Comparison of ENCODE assay signal across 9 mouse cellular contexts in the genomic region with DNA sequence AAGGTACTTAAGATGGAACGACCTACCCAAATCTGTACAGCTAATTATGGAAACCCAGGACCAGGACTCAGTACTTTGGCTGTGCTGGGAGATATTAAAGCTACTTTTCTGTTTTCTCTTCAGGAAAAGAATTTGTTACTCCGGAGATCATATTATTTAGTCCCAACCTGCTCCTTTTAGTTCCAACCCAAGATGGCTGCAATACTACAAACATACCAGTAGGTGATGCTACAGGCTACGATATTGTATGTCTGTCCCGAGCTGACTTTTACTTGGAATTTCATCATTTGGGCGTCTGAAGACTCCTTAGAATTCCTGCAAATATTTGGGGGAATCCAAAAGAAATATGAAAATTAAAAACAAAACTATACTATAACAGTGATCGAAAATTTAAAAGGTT. TPM values are rescaled to one million over a fixed set of nuclear protein-coding genes. Genes with fewer than 3 reads are reported as not detected.
A peak's percentile ranks its signal among the peaks of the same experiment; 100 is the strongest.
DNase-seq lines count a peak whose midpoint lies in the region; ATAC-seq and TF ChIP-seq lines count a peak whose summit lies in the region.
"Had no signal": no experiment of that assay in that cellular context is flagged by ENCODE, and none has a peak within 500 bp of the region (broad histone marks: within the 10 kb centered on the region; RNA-seq: fewer than 3 reads in every experiment).

No protein-coding gene starts in this region.

- no peaks in the 10 kb centered on the region for H3K79me2 ChIP-seq in MEL (ENCODE audit: control insufficient read depth, insufficient read depth, low read length, poor library complexity)

- DNase-seq in cerebellum, adult 18-20 months: peak; percentile 16 to 19
- peak; percentile 46 to 53 for DNase-seq in layer of hippocampus, adult 2 months (ENCODE audit: low spot score in 2 of 2)
- no peak for DNase-seq in layer of hippocampus, postnatal 36 days
- peak; percentile 77 for DNase-seq in MEL (ENCODE audit: low read depth, low spot score)
- DNase-seq in telencephalon, adult 2 months (ENCODE audit: low read depth, low spot score): peak; percentile 16
- no peak for DNase-seq in kidney, adult 11 months

- no peak overlapping the region for H3K27ac ChIP-seq in layer of hippocampus, adult 2 months
- H3K27ac ChIP-seq in MEL (ENCODE audit: control insufficient read depth, low read depth, low read length): no peak overlapping the region
- H3K27ac ChIP-seq: neural tube, embryonic 13.5 days had no signal

- ATAC-seq in cerebellum, adult (ENCODE audit: insufficient number of reproducible peaks, low FRiP score, low TSS enrichment): no peak
- ATAC-seq in granulocyte monocyte progenitor cell, adult 5-6 weeks (replicated peaks; ENCODE audit: poor library complexity, severe bottlenecking): peak; percentile 63; the same call in 1 of the 2 replicates

- TF ChIP-seq CTCF in layer of hippocampus, adult 2 months (conservative IDR thresholded peaks at IDR 0.05): peak; percentile 99
- peak; percentile 43 to 98 (median 92) for TF ChIP-seq CTCF in MEL (IDR thresholded peaks at IDR 0.05 in 2 of 3, conservative IDR thresholded peaks at IDR 0.05 in 1 of 3; ENCODE audit: control insufficient read depth in 1 of 3, insufficient read depth in 1 of 3, low read depth in 2 of 3, low read length in 3 of 3, poor library complexity in 1 of 3, severe bottlenecking in 1 of 3)

- 0 out of 4 replicates have a peak, but pooled peaks of 1 of the 2 experiments have one; percentile 9 for TF ChIP-seq EP300 in MEL (IDR thresholded peaks at IDR 0.05; ENCODE audit: low read depth in 1 of 2, low read length in 2 of 2)

- no peaks in the 10 kb centered on the region for H3K9me3 ChIP-seq in MEL (replicated peaks; ENCODE audit: insufficient read depth, low read length)
- H3K9me3 ChIP-seq: neural tube, embryonic 13.5 days had no signal

- H3K4me3 ChIP-seq in layer of hippocampus, adult 2 months: no peak overlapping the region
- peak overlapping the region in 1 of 2 experiments; percentile 58; a peak in 2 of 4 replicates for H3K4me3 ChIP-seq in MEL (ENCODE audit: control insufficient read depth in 1 of 2, insufficient read depth in 1 of 2, low read depth in 2 of 2, low read length in 2 of 2)
- H3K4me3 ChIP-seq: neural tube, embryonic 13.5 days had no signal

- no peak overlapping the region; the same call in 1 of the 2 replicates for H3K9ac ChIP-seq in MEL (ENCODE audit: control insufficient read depth, low read depth, low read length, poor library complexity, severe bottlenecking)
- H3K9ac ChIP-seq: neural tube, embryonic 13.5 days had no signal

- peaks cover 0 to 3% of the 10 kb centered on the region in 2 experiments; a peak in 1 of 4 replicates for H3K36me3 ChIP-seq in MEL (ENCODE audit: control insufficient read depth in 1 of 2, insufficient read depth in 2 of 2, low read length in 2 of 2)
- H3K36me3 ChIP-seq: neural tube, embryonic 13.5 days had no signal

- H3K4me1 ChIP-seq in MEL (ENCODE audit: control insufficient read depth in 1 of 2, insufficient read depth in 2 of 2, low read length in 2 of 2): peaks cover under 1 to 7% of the 10 kb centered on the region in 2 experiments; a peak in 2 of 4 replicates

- TF ChIP-seq RAD21 in MEL (IDR thresholded peaks at IDR 0.05; ENCODE audit: low read depth, low read length): peak; percentile 97

- peaks cover 2 to 6% of the 10 kb centered on the region in 2 experiments; a peak in 2 of 4 replicates for H3K27me3 ChIP-seq in MEL (ENCODE audit: control insufficient read depth in 1 of 2, insufficient read depth in 2 of 2, low read length in 2 of 2)
- H3K27me3 ChIP-seq: neural tube, embryonic 13.5 days had no signal

- TF ChIP-seq POLR2A in MEL (IDR thresholded peaks at IDR 0.05; ENCODE audit: control insufficient read depth in 1 of 2, insufficient read depth in 1 of 2, low read depth in 1 of 2, low read length in 2 of 2, poor library complexity in 1 of 2): no peak

TF ChIP-seq in MEL, 35 proteins besides CTCF, POLR2A, EP300 and RAD21:
- TF ChIP-seq ETS1 (IDR thresholded peaks at IDR 0.05; ENCODE audit: low read depth, low read length) (no peak), SIN3A (IDR thresholded peaks at IDR 0.05; ENCODE audit: low read length) (peak; percentile 31; the same call in 1 of the 2 replicates), SMC3 (IDR thresholded peaks at IDR 0.05; ENCODE audit: low read depth, low read length) (peak; percentile 72), ZC3H11A (IDR thresholded peaks at IDR 0.05; ENCODE audit: low read depth, low read length) (peak; percentile 71)

RNA-seq across cellular contexts. Expression of a gene that starts 32.6 kb away (rescaled TPM):
- total RNA-seq in layer of hippocampus, adult 2 months (2021): 1 to 10 TPM; 8.3 to 9.2 TPM
- 1 to 10 TPM; 9.1 TPM for total RNA-seq in layer of hippocampus, postnatal 36 days (2021)
- 8.3 and 8.6 TPM in 2 replicates for total RNA-seq in MEL (2012; rRNA removed)
- polyA plus RNA-seq in MEL (2012; ENCODE audit: insufficient read depth in 1 of 2, insufficient read length in 2 of 2, low read depth in 1 of 2, low replicate concordance in 2 of 2, missing spikeins in 1 of 2): 10 to 100 TPM in 1 of 2 experiments, not detected in 1; 11.3 TPM
- total RNA-seq in granulocyte monocyte progenitor cell, adult 5-6 weeks (2014; fragmentation: Nextera tagmentation): 10.2 and 16.0 TPM in 2 replicates
- total RNA-seq in granulocyte monocyte progenitor cell, adult 5-6 weeks (2017): 13.8 and 16.2 TPM in 2 replicates

Comparison
In these comparisons a context has a peak if more than half of its experiments do, and no peak if none do; other contexts are left out.
1. DNase-seq: peak in cerebellum, adult 18-20 months (2 of 2), layer of hippocampus, adult 2 months (2 of 2), MEL (single experiment) and telencephalon, adult 2 months (single experiment); none in layer of hippocampus, postnatal 36 days (0 of 2) and kidney, adult 11 months (single experiment).